Mouse (Mus musculus): ENCODE results near the gene Ugt1a6b. TPM values are rescaled to one million over a fixed set of nuclear protein-coding genes. Genes with fewer than 3 reads are reported as not detected.
"Not testable (repeated sequence)": the region's sequence is repeated elsewhere in the genome, so short reads cannot be mapped to it uniquely, and the experiment has no call there.

The Ugt1a6b gene
- polyA plus RNA-seq, 2 experiments from 2014 or later, result not detected

DNA sequence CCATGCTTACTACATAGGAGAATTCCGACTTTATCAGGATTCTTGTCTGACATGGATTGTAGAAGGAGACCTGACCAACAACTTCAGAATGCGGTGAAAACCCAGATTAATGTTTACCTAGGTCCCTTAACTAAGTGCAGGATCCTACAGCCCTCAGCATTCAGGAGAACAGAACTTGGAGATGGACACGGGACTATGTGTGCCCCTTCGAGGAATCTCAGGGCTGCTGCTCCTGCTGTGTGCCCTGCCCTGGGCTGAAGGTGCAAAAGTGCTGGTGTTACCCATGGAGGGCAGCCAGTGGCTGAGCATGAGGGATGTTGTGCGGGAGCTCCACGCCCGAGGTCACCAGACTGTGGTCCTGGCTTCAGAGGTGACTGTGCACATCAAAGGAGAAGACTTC, 97.4 kb downstream of the Ugt1a6b start, which contains the start of gene Ugt1a2:
Gene Ugt1a2 (plus strand): TSS at position 146 of the 400 bp plus-strand sequence.
- no peak for ATAC-seq

DNA sequence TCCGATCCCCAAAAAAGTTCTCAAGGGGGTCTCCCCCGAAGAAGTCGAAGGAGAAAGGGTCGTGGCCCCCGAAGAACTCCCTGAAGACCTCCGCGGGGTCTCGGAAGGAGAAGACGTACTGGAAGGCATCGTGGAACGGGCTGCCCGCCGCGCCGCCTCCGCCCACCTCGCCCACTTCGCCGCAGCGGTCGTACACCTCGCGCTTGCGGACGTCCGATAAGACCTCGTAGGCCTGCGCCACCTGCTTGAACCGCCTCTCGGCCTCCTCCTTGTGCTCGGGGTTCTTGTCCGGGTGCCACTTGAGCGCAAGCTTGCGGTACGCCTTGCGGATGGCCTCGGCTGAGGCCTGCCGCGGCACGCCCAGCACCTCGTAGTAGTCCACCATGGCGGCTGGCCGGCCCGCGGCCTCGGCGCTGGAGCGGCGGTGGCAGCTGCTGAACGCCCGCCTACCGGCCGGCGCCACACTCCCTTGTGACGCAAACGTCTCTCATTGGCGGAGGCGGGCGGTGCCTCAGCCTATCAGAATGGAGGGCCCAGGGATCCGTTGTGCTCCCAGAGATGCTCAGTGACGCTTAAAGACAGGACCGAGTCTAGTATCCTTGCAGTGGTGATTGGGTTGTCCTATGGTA, 102.4 kb downstream of the Ugt1a6b start, which contains the start of gene Dnajb3:
Gene Dnajb3 (minus strand): TSS at position 489 of the 629 bp plus-strand sequence.
- peak; percentile 84 for ATAC-seq

DNA sequence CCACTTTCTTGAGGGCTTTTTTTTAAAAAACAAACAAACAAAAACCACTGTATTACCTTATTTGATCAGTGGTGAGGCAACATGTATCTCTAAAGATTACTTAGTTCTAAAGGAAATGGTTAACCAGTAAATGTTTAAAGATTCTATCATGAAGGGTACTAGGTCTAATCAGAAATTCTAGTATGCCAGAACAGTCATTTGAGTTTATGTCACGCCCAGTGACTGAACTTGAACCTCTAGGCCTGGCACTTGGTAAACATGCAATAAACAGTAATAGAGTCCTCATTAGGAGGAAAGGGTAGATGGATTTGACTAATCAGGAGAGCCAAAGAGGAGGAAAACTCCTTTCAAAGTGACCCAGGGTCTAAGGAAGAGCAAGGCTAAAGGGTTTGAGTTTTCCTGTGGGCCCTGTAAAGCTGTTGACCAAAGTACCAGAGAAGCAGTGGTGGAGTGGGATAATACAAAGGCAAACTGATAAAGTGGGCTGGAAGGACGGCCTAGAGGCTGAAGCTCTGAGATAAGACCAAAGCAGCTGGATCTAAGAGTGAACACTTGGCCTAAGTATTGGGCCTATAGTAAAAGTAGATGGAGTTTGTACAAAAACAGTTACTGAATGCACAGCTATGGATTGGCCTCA, 103.9 kb downstream of the Ugt1a6b start:
- ATAC-seq, result no peak

DNA sequence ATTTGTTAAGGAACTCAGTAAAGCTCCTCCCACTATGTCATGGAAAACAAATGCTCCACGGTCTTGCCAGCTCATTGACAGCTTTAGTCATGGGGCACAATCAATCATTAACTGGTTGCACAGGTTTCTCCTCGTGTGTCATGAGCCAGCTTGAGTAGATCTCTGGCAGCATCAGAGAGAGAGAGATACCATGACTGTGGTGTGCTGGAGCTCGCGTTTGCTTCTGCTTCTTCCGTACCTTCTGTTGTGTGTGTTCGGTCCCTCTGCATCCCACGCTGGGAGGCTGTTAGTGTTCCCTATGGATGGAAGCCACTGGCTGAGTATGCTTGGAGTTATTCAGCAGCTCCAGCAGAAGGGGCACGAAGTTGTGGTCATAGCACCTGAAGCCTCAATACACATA, 108.8 kb downstream of the Ugt1a6b start, which contains the start of gene Ugt1a1:
Gene Ugt1a1 (plus strand): TSS at position 148 of the 400 bp plus-strand sequence.
- ATAC-seq, result no peak

DNA sequence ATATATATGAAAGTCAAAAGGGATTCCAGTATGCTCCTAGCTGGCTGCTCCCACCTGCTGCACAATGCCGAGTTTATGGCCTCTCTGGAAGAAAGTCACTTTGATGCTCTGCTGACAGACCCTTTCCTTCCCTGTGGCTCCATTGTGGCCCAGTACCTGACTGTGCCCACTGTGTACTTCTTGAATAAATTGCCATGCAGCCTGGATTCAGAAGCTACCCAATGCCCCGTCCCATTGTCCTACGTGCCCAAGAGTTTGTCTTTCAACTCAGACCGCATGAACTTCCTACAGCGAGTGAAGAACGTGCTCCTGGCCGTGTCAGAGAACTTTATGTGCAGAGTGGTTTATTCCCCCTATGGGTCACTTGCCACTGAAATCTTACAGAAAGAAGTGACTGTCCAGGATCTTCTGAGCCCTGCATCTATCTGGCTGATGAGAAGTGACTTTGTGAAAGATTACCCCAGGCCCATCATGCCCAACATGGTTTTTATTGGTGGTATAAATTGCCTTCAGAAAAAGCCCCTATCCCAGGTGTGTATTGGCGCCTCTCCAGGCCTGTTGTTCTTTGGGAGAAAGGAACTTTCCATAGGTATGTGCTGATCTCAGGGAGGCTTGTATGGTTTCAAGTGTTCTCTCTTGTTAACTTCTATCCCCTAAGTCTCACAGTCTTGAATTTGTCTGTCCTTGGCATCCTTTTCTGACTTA, 109.4 kb downstream of the Ugt1a6b start:
- ATAC-seq, result no peak

DNA sequence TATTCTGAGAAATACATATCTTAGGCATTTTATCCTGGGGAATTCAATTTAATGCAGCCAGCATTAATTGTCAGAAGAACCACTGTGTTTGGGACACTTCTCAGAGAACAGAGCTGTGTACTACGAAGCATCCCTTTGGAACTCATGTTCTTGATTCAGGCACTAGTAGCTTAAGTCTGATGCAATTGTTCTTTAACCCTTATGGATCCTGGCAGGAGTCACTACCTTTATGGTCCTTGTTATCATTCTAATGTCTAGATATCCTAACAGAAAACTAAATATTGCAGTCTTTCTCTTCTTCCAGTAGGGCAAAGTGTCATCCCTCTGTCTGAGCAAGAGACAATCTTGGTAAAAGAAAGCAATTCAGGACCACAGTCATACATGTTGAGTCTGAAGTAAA, 110.0 kb downstream of the Ugt1a6b start:
- no peak for ATAC-seq

DNA sequence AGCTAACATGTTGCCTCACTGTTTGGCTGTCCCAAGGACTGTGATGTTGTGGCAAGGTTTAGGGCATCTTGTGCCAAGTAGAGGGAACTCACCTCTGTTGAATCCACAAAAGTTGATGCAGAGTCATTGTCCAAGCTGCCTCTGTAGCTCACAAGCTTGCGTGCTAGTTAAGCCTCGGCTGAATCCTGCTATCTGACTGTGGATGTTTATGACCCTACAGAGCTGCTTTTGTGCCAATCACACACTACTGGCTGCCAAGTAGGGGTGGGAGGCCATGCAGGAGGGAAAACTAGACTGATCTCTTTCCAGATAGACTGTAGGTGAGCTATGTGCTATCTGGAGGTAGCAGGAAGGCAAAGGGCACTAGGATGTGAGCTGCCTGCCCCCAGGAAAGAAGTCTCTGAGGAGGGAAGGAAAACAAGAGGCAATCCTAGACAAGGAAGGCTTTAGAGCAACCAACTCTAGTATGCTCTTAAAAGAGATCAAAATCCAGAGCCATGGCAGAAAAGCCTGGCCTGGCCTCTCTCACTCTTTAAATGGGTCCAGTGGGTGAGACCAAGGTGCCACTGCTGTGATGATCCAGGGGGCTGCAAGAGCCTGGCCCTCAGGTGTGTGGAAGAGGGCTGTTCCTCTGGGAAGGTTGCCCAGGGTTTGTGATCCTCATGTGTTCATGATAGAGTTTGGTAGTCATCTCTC, 110.9 kb downstream of the Ugt1a6b start:
- no peak for ATAC-seq

DNA sequence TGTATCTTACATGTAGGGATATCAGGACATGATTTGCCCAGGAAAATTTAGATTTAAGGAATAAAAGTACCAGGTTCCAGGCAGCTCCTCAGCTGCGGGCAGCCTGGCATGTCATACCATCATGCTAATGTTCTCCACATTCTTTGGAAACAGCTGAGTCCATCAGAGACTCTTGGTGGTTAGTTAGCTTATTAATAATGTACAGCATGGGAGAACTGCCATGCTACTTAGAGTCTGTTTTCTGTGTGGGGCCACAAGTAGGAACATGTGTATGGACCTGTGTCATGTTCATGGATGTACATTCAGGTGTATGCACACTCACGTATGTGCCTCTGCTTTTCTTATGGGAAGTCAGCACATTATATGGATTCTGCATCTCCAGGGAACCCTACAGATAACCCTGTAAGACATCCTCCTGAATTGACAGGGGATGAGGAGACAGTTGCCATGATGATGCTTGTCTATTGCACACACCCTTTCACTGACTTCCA, 111.5 kb downstream of the Ugt1a6b start:
- ATAC-seq, result no peak

DNA sequence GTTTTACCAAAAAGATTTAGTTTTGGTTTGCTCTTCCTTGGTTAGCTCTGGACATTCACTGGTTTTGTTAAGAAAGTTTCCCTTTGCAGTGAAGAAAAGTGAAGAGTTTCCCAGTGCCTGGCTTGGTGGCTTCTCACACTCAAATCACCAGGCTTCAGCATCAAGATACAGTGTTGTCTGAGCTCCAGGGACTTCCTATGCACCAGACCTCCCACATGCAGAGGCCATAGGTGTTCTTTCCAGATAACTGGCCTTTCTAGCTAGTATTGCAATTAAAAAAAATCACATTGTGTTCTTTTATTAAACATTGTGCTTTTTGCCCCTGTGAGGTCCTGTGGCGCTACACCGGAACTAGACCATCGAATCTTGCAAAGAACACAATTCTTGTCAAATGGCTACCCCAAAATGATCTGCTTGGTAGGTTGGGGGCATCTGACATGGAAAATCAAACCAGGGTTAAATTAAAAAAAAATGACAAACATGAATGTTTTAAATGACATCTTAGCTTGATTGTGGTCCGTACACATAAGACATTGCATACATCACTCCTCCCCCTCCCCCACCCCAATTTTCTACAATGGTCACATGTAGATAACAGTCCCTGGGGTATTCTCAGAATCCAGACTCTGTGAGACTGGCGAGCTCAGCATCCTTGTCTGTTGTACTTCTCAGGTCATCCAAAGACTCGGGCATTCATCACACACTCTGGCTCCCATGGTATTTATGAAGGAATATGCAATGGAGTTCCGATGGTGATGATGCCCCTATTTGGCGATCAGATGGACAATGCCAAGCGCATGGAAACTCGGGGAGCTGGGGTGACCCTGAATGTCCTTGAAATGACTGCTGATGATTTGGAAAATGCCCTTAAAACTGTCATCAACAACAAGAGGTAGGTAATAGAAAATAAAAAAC, 112.7 kb downstream of the Ugt1a6b start:
- no peak for ATAC-seq

DNA sequence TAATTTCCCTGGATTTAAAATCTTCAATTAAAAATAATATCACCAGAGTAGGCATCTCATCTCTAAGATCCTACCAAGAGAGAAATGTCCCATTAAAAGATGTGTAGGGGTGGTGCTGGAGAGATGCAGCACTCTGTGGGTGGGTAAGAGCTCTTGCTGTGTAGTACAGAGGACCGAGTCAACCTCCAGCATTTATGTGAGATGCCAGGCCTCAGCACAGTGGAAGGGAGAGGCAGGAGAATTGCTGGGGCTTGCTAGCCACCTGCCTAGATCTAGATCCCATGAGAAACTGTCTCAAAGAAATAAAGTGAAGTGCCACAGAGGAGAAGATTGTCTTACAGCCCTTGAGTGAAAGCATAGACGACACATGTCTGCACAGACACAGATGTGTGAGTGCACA, 113.5 kb downstream of the Ugt1a6b start:
- ATAC-seq, result no peak

DNA sequence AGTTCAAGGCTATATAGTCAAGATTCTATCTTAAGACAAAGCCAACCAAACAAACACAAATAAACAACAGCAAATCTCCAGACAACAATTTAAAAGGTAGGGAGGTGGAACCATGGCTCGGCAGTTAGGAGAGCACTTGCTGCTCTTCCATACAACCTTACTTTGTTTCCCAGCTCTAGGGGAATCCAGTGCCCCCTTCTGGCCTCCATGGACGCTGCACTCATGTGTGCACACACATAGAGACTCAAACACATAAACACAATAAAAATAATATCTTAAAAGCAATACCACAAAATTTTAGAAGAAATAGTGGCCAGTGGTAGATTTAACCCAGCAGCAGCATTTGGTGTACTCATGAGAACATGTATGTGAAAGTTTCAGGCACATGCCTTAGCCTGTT, 114.1 kb downstream of the Ugt1a6b start:
- ATAC-seq, result no peak

DNA sequence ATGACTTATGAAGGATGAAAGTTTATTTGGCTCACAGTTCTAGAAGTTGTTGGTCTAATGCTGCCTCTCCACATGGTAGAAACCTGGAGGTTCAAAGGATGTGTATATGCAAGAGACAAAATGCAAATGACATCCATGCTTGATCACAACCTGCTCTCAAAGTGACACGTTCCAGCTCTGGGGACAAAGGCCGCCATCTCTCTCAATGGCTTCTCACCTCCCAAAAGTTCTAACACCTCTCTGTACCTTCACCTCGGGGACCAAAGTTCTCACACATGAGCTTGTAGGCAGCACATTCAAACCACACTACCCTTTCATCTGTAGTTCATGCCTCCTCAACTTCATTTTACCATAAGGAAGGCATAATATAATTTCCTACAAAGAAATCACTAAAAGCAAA, 114.5 kb downstream of the Ugt1a6b start:
- no peak for ATAC-seq

DNA sequence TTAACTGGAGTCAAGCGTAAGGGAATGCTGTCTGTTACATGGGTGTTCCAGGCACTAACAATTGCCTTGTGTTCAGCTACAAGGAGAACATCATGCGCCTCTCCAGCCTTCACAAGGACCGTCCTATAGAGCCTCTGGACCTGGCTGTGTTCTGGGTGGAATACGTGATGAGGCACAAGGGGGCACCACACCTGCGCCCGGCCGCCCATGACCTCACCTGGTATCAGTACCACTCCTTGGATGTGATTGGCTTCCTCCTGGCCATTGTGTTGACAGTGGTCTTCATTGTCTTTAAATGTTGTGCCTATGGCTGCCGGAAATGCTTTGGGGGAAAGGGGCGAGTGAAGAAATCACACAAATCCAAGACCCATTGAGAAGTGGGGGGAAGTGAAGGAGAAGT, 115.0 kb downstream of the Ugt1a6b start:
- no peak for ATAC-seq

DNA sequence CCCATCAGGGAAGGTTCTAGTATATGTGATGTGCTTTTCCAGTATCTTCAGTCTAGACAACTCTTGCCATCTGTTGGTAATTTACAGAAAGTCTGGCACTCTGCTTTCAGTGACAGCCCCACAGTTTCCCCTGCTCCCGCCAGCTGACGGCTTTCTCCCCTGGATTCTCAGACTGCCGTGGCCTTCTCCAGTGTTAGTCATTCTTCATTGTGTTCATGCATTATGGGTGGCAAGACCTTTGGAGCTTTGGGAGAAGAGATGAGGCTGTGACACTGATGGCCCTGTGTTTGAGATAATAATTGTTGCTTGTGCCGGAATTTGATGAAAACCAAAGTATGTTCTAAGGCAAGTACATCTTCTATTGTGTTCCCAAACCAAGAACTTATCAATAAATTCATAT, 115.5 kb downstream of the Ugt1a6b start:
- no peak for ATAC-seq

DNA sequence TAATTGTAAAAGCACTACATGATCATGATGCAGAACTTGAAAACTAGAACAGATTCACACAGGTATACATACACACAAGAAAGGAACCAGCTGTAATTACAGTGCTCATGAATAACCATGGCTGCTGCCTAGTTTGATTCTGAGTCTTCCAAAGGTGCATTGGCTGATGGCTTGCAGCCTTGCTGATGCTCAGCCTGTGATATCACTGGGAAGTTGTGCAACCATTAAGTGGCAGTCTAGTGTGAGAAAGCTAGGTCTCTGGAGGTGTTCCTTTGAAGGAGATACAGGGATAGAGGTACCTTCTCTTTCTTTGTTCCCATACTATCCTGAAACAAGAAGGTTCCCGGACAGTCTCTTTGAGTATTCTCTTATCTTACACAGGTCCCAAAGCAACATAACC, 116.0 kb downstream of the Ugt1a6b start:
- ATAC-seq, result no peak

DNA sequence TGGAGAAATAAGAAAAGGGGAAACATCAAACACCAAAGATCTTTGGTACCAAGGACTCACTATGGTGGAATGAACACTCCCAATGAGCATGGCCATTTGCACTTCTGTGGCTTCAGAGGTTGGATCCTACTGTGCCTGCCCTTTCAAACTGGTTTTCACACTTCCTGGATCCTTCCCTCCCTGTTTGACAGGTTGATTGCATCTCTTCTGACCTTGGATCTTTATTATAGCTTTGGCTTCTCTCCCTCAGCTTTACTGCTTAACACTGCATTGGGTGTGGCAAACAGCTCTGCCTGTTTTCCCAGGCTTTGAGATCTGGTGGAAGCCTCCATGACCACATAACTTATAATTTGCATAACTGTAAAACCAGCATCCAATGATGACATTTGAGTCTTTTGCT, 117.3 kb downstream of the Ugt1a6b start:
- ATAC-seq, result no peak

DNA sequence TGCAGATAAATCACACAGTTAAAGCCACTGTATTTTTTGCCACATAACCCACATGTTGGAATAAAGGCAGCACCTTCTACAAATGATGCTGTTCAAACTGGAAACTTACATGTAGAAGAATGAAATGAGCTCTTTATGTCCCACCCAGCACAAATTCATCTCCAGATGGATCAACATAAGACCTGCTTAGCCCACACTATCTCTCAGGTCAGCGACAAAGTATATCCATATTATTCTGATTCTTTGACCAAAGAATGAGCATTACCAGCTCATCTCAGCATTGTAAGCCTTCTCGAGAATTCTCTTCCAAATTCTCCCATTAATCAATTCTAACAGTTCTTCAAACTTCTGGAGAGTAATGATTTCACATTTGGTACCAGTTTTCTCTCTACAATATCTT, 119.2 kb downstream of the Ugt1a6b start:
- ATAC-seq, result no peak

DNA sequence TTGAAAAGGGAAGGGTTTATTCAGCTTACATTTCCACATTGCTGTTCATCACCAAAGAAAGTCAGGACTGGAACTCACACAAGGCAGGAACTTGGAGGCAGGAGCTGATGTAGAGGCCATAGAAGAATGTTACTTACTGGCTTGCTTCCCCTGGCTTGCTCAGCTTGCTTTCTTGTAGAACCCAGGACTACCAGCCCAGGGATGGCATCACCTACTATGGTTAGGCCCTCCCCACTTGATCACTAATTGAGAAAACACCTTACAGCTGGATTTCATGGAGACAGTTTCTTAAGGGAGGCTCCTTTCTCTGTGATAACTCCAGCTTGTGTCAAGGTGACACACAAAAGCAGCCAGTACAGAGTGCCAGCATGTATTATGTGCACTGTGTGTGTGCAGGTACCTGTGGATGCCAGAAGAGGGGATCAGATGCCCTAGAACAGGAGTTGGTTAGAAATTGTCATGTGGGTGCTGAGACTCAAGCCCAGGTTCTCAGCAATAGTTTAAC, 120.0 kb downstream of the Ugt1a6b start:
- ATAC-seq, result not testable (repeated sequence)

DNA sequence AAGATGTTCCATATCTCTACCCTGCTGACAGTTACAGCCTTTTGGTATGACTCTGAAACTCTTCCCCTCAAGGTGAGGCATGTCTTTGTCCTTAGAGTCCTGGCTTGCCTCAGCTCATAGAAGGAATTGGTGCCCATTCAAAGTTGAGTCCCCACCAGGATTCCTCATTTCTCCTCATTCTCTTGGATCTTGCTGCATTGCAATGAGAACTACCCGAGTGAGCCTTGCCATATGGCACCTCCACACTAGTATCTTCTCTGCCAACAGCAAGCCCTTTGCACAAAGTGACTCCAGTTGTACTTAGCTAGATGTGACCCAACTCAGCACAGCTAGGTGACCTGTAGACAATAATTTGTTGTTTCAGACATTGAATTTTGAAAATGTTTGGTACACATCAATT, 120.5 kb downstream of the Ugt1a6b start:
- no peak for ATAC-seq

DNA sequence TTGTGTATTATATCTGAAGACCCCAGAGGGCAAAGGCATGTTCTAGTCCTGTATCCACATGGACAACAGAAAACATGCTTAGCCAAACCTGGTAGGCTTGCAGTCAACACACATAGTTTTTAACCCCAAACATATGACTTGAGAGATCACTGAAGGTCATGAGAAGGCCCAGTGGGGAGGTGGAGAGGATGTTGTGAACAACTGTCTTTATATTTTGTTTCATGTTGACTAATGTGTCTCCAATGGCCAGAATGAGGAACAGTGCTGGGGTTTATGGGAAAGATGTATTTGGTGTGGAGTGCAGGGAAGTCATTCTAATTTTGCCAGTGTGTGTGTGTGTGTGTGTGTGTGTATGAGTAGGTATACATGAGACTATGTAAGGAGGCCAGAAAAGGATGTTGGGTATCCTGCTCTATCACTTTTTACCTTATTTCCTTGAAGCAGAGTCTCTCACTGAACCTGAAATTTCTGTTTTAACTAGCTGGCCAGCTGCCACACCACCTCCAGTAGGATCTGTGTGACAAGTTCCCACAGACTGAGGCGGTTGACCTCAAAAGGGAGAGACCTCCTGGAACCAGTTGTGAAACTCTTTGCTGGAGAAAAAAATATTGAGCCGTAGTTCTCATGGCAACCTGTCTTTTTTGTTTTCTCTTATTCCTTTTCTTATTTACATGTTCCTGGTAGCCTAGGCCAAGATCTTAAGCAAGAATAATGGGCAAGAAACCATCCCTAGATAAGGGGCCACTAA, 121.2 kb downstream of the Ugt1a6b start:
- no peak for ATAC-seq

DNA sequence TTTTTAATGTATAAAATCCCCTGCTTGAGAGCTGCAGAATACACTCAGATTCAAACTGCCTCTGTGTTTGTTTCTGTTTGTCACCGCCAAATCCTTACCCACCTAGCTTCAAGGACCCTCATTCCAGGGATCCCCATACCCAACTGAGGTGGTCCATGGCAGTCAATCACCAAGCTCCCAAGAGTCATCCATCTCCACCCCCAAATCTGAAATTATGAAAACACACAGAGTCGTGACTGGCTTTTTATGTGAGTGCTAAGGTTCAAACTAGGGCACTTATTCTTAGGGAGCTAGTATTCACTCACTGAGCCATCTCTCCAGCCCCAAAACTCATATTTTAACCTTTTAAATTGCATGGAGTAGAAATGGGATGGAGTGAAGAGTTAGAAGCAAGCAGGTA, 122.2 kb downstream of the Ugt1a6b start:
- ATAC-seq, result not testable (repeated sequence)

Data from CD4-positive, CD25-positive, alpha-beta regulatory T cell, adult 4 months (primary cell).